Mouse (Mus musculus) G1E (cell line): ENCODE results near the gene Pigs. TPM values are rescaled to one million over a fixed set of nuclear protein-coding genes. Genes with fewer than 3 reads are reported as not detected.

Experiments
- ATAC-seq: 2 replicates; pipeline ENCODE4 v1.8.0; 2016; ENCODE audit warnings: mild to moderate bottlenecking; ENCODE audit not compliant: insufficient number of reproducible peaks, poor library complexity, low FRiP score, severe bottlenecking; ENCODE audit errors: extremely low read depth
- DNase-seq: peaks from one replicate; pipeline ENCODE4 v3.0.0; 2012; ENCODE audit warnings: low spot score
- H3K27me3 ChIP-seq: 2 replicates; pipeline ENCODE4 v1.6.1; 2012; ENCODE audit warnings: mild to moderate bottlenecking, low read length, inconsistent platforms; ENCODE audit not compliant: insufficient read depth
- H3K36me3 ChIP-seq: replicated peaks from 2 replicates; pipeline ENCODE3; 2012; ENCODE audit warnings: mild to moderate bottlenecking, inconsistent platforms
- H3K4me1 ChIP-seq: 2 replicates; pipeline ENCODE4 v1.6.1; 2012; ENCODE audit warnings: low read depth, low read length, inconsistent platforms, mixed read lengths; ENCODE audit not compliant: insufficient read depth
- H3K4me3 ChIP-seq: 2 replicates; pipeline ENCODE4 v1.5.1; 2012; ENCODE audit warnings: low read depth, mild to moderate bottlenecking, inconsistent platforms, low read length, moderate library complexity, mixed read lengths
- H3K9me3 ChIP-seq: replicated peaks from 2 replicates; pipeline ENCODE4 v1.6.1; 2012; ENCODE audit warnings: inconsistent platforms
- CTCF ChIP-seq: IDR thresholded peaks from 2 replicates; pipeline ENCODE4 v1.5.1; 2012; ENCODE audit warnings: low read depth, low read length, inconsistent platforms, mixed read lengths
- GATA1 ChIP-seq: IDR thresholded peaks from 2 replicates; pipeline ENCODE4 v1.6.1; 2012; ENCODE audit warnings: borderline replicate concordance, low read length, inconsistent platforms, mixed read lengths
- GATA2 ChIP-seq: IDR thresholded peaks from 2 replicates; pipeline ENCODE4 v1.6.1; 2012; ENCODE audit warnings: low read depth, low read length, inconsistent platforms, borderline replicate concordance
- POLR2AphosphoS5 ChIP-seq: IDR thresholded peaks from 2 replicates; pipeline ENCODE4 v1.6.1; 2012; ENCODE audit warnings: low read depth, low read length, inconsistent platforms; ENCODE audit not compliant: insufficient replicate concordance
- TAL1 ChIP-seq: conservative IDR thresholded peaks from 2 replicates; pipeline ENCODE4 v1.6.1; 2012; ENCODE audit warnings: low read depth, low read length, inconsistent platforms, mixed read lengths
- polyA plus RNA-seq: library from polyadenylated mRNA; stranded (reverse); fragments of >175 nt; gene quantifications from 2 replicates; pipeline ENCODE4 v1.2.3, GENCODE M21; 2012
- total RNA-seq, 2 experiments: library from RNA; stranded (forward) in 1 of 2; stranded (reverse) in 1 of 2; fragments of 200-1000 nt in 1 of 2; fragments of >200 nt in 1 of 2; fragmentation: Nextera tagmentation in 1 of 2; gene quantifications; 2 replicates each; pipeline ENCODE4 v1.2.3; 2014 to 2017

The Pigs gene
- total and polyA plus RNA-seq, 3 experiments, result 14.1 to 74.5 (median 30.5) TPM

DNA sequence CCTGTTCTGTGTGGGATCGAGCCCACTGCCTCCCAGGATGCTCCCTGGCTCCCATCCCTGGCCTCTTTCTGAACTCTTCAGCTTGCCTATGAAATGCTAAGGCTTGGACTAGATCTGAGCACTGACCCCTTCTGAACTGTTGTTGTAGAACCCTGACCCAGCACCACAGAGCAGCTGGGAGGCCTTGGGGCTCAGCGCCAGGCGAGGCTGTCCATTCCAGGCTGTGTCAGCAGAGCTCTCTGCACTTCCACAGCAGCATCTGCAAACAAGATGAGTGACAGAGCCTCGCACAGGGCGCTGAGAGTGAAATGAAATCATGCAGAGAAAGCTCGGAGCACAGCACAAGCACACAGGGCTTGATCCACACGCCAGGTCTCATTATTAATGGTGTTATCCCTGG is 44.4 kb downstream of the Pigs start:
- peaks cover 67% of the 10 kb centered on the region for H3K27me3 ChIP-seq
- no peak for ATAC-seq
- no peaks in the 10 kb centered on the region for H3K9me3 ChIP-seq
- peaks cover 10% of the 10 kb centered on the region for H3K4me1 ChIP-seq
- no peak for DNase-seq
- TF ChIP-seq TAL1, result no peak
- TF ChIP-seq CTCF, result no peak
- no peak for TF ChIP-seq GATA2
- TF ChIP-seq POLR2AphosphoS5, result no peak
- no peak for TF ChIP-seq GATA1
- H3K36me3 ChIP-seq, result no peaks in the 10 kb centered on the region
- no peak overlapping the region for H3K4me3 ChIP-seq

DNA sequence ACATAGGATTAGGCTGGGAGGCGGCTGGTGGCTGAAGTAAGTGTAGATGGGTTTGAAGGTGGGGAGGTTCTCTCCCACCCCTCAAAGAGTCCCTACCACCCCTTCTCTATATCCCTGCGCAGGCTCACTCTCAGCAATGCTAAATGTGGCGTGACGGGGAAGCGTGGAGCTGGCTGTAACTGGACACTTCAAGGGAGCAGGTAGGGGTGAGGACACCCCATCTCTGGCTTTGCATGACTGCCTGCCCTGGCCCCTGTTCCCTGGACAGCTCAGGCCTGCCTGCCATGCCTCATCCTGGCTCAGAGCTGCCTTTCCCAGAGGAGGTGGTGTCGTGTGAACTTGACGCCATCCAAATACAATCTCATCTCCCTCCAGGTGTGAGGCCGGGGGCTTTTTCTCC is 45.9 kb downstream of the Pigs start:
- Histone ChIP-seq H3K27me3 (peaks cover 61% of the 10 kb centered on the region), H3K4me3 (no peak overlapping the region), H3K9me3 (no peaks in the 10 kb centered on the region), H3K4me1 (peaks cover 10% of the 10 kb centered on the region), H3K36me3 (no peaks in the 10 kb centered on the region)
- TF ChIP-seq POLR2AphosphoS5 (no peak), GATA1 (no peak), GATA2 (no peak), TAL1 (no peak), CTCF (no peak)
- DNase-seq (no peak), ATAC-seq (no peak)

DNA sequence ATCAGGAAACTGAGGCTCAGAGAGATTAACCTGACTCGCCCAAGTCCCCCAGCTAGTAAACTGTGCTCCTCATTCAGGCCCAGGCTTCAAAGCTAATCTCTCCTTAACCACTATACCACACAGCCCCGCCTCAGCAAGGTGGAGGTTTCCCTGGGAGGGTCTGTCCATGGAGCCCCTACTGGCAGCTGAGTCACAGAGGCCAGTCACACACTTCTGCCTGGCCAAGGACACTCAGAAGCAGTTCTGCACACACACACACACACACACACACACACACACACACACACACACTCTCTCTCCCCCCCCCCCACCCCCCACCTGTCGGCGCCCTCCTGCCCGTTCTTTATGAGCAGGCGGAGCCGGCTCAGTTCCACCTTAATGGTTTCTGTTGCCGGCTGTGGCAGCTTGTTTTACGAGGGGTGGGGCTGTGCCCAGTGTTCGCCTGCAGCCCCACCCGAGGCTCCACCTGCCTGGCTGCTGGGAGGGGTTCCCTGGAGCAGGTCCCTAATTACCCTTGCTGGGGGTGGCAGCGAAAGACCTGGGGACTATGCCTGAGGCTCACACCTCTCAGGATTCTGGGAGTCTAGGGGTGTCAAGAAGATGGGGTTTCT is 49.4 kb downstream of the Pigs start:
- DNase-seq (no peak), ATAC-seq (no peak)
- Histone ChIP-seq H3K4me1 (peaks cover 10% of the 10 kb centered on the region), H3K4me3 (no peak overlapping the region), H3K27me3 (peaks cover 48% of the 10 kb centered on the region), H3K36me3 (no peaks in the 10 kb centered on the region), H3K9me3 (no peaks in the 10 kb centered on the region)
- no peak for TF ChIP-seq POLR2AphosphoS5
- no peak for TF ChIP-seq GATA1
- TF ChIP-seq CTCF, result no peak

DNA sequence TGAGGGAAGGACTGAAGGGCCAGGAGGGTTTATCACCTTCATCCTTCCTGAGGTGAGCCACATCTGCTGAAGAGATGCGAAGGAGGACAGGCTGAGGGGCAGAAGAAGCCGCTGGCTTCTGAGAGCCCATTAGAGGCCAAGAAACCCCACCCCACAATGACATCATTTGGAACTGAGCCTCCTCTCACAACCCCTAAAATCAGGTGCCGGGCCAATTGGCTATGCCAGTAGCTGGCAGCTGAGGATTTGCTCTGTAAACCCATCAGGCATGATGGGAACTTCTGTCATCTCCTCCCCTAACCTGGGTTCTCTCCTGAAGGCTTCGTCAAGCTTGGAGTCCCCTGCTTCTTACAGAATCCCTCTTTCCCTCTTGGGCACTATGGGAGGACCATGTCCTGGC is 52.1 kb downstream of the Pigs start:
- Histone ChIP-seq H3K36me3 (no peaks in the 10 kb centered on the region), H3K4me1 (peaks cover 10% of the 10 kb centered on the region), H3K4me3 (no peak overlapping the region), H3K9me3 (no peaks in the 10 kb centered on the region), H3K27me3 (peaks cover 47% of the 10 kb centered on the region)
- DNase-seq (no peak), ATAC-seq (no peak)
- TF ChIP-seq POLR2AphosphoS5, result no peak
- TF ChIP-seq CTCF, result no peak
- TF ChIP-seq GATA2, result no peak
- TF ChIP-seq TAL1, result no peak
- TF ChIP-seq GATA1, result no peak

DNA sequence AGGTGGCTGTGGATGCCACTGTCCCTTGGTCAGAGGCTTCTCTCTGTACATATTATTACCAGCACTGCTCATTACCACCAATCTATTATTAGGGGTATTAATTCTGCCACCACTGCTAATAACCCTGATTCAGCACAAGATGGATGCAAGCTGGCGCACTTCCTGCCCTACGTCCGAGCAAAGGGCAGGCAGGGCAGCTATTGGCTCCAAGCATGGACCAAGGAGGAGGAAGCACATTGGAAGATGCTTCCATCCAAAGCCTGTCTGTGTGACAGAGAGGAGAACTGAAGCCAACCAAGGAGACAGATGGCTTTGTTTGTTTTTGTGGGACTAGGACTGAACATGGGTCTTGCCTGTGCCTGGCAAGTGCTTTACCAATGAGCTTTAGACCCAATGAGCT is 52.8 kb downstream of the Pigs start:
- no peak for DNase-seq
- no peak for ATAC-seq
- H3K27me3 ChIP-seq, result peaks cover 45% of the 10 kb centered on the region
- no peaks in the 10 kb centered on the region for H3K9me3 ChIP-seq
- peaks cover 7% of the 10 kb centered on the region for H3K4me1 ChIP-seq
- no peak overlapping the region for H3K4me3 ChIP-seq
- TF ChIP-seq GATA1 (no peak), CTCF (no peak), GATA2 (no peak), POLR2AphosphoS5 (no peak), TAL1 (no peak)
- H3K36me3 ChIP-seq, result no peaks in the 10 kb centered on the region

DNA sequence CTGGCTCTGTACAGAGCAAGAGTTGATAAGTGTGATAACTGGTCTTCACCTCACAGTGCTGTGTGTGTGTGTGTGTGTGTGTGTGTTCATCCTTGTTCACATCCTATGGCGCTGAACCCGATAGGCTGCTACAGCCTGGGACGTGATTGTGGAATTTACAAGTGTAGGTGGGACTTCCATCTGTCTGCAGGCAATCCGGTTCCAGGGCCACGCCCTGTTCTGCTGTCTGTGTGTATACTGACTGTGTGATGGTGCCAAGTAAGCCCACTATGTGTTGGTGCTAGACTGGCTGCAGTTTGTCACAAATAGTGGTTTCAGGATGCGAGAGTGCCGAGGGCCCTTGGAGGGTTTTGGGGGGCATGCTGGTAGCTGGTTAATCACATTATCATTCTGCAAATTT is 54.1 kb downstream of the Pigs start:
- Histone ChIP-seq H3K27me3 (peaks cover 43% of the 10 kb centered on the region), H3K9me3 (no peaks in the 10 kb centered on the region), H3K4me1 (peaks cover 3% of the 10 kb centered on the region), H3K36me3 (no peaks in the 10 kb centered on the region), H3K4me3 (no peak overlapping the region)
- no peak for DNase-seq
- ATAC-seq, result no peak
- TF ChIP-seq TAL1 (no peak), POLR2AphosphoS5 (no peak), GATA1 (no peak)
